Mouse (Mus musculus) testis, adult 2 months (tissue): Measurements from ENCODE around the gene Ddx39b. TPM values are rescaled to one million over a fixed set of nuclear protein-coding genes. Genes with fewer than 3 reads are reported as not detected.

Source experiments
- H3K27ac ChIP-seq: fragments of 200-500 bp; 2 replicates; pipeline ENCODE4 v1.5.1; 2012; ENCODE audit warnings: low read depth, low read length; ENCODE audit not compliant: control insufficient read depth, insufficient read depth
- H3K27me3 ChIP-seq: fragments of 200-500 bp; 2 replicates; pipeline ENCODE4 v1.6.1; 2012; ENCODE audit warnings: mild to moderate bottlenecking, low read length, moderate library complexity; ENCODE audit not compliant: control insufficient read depth, insufficient read depth
- H3K36me3 ChIP-seq: fragments of 200-500 bp; 2 replicates; pipeline ENCODE4 v1.6.1; 2012; ENCODE audit warnings: mild to moderate bottlenecking, low read length; ENCODE audit not compliant: control insufficient read depth, insufficient read depth
- H3K4me1 ChIP-seq: fragments of 200-500 bp; 2 replicates; pipeline ENCODE4 v1.6.1; 2012; ENCODE audit warnings: low read length; ENCODE audit not compliant: control insufficient read depth, insufficient read depth
- H3K4me3 ChIP-seq: fragments of 200-500 bp; 2 replicates; pipeline ENCODE4 v1.5.1; 2012; ENCODE audit warnings: low read depth, mild to moderate bottlenecking, low read length, moderate library complexity, mixed read lengths; ENCODE audit not compliant: control insufficient read depth
- CTCF ChIP-seq: fragments of 200-500 bp; IDR thresholded peaks from 2 replicates; pipeline ENCODE4 v1.5.1; 2012; ENCODE audit warnings: low read depth, mild to moderate bottlenecking, inconsistent platforms, low read length, moderate library complexity; ENCODE audit not compliant: control insufficient read depth, insufficient read depth, insufficient replicate concordance
- POLR2A ChIP-seq: fragments of 200-500 bp; IDR thresholded peaks from 2 replicates; pipeline ENCODE4 v1.6.1; 2012; ENCODE audit warnings: low read depth, mild to moderate bottlenecking, inconsistent platforms, low read length, moderate library complexity; ENCODE audit not compliant: control insufficient read depth
- polyA plus RNA-seq: library from polyadenylated mRNA; depleted of rRNA; stranded (reverse); fragments of >200 nt; gene quantifications from 2 replicates; pipeline ENCODE4 v1.2.3, GENCODE M21; 2012

The Ddx39b gene
- polyA plus RNA-seq, 1 experiment, result 129 TPM

DNA sequence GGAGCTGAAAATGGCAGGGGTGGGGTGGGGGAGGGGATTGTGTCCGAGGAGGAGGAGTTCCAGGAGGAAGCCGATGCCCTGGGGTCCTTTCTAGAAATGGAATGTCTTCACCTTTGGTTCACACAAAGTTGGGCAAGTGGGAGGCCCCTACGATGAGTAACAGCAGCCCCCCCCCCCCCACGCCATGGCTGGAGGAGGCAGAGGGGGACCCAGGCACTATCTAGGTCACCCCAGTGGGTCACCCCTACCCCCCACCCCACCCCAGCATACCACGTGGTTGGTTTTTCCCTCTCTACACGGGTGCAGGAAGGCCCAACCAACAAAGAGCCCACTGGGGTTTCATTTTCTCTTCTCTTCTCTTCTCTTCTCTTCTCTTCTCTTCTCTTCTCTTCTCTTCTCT, 44.4 kb upstream of the Ddx39b start:
- H3K4me1 ChIP-seq, result peaks cover 13% of the 10 kb centered on the region
- H3K27me3 ChIP-seq, result no peaks in the 10 kb centered on the region
- TF ChIP-seq POLR2A (no peak), CTCF (no peak)
- H3K27ac ChIP-seq, result no peak overlapping the region
- H3K36me3 ChIP-seq, result no peaks in the 10 kb centered on the region
- no peak overlapping the region for H3K4me3 ChIP-seq

DNA sequence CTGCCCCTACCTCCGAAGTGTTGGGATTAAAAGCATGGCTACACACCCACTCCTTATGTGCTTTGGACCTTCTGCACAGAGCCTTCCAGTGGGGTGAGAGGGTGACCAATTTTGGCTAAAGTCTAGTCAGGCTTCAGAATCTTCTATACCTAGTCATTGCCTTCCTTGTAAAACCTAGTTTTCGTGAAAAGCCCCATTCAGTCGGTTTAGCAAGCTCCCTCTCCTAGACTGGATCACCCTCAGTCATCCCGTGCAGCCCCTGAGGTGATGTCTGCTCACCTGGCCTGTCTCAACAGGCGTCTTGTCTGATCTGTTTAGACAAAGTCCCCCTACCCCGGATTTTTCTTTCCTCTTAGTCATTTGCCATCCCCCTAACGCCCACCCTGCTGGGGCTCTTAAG, 43.5 kb upstream of the Ddx39b start:
- H3K4me1 ChIP-seq, result peaks cover 13% of the 10 kb centered on the region
- no peaks in the 10 kb centered on the region for H3K27me3 ChIP-seq
- no peak for TF ChIP-seq CTCF
- no peak for TF ChIP-seq POLR2A
- H3K27ac ChIP-seq, result no peak overlapping the region
- H3K4me3 ChIP-seq, result no peak overlapping the region
- no peaks in the 10 kb centered on the region for H3K36me3 ChIP-seq

- no peaks in the 10 kb centered on the region for H3K27me3 ChIP-seq
- TF ChIP-seq CTCF (no peak), POLR2A (no peak)
- no peak overlapping the region for H3K4me3 ChIP-seq
- no peak overlapping the region for H3K27ac ChIP-seq
- no peaks in the 10 kb centered on the region for H3K36me3 ChIP-seq
- H3K4me1 ChIP-seq, result peaks cover 13% of the 10 kb centered on the region
Measured at GRCm38 (mm10) chr17:35198946-35199345, 42.6 kb upstream of the Ddx39b start.

GRCm38 (mm10) chr17:35200398-35200797, 41.1 kb upstream of the Ddx39b start:
- H3K27me3 ChIP-seq, result no peaks in the 10 kb centered on the region
- TF ChIP-seq CTCF (no peak), POLR2A (no peak)
- no peaks in the 10 kb centered on the region for H3K36me3 ChIP-seq
- peaks cover 10% of the 10 kb centered on the region for H3K4me1 ChIP-seq
- H3K27ac ChIP-seq, result no peak overlapping the region
- H3K4me3 ChIP-seq, result no peak overlapping the region

- Histone ChIP-seq H3K4me1 (peaks cover 5% of the 10 kb centered on the region; the same call in 1 of the 2 replicates), H3K36me3 (no peaks in the 10 kb centered on the region), H3K4me3 (no peak overlapping the region), H3K27me3 (no peaks in the 10 kb centered on the region), H3K27ac (no peak overlapping the region)
- TF ChIP-seq CTCF (no peak), POLR2A (no peak)
Measured at GRCm38 (mm10) chr17:35201128-35201527, 40.4 kb upstream of the Ddx39b start.

DNA sequence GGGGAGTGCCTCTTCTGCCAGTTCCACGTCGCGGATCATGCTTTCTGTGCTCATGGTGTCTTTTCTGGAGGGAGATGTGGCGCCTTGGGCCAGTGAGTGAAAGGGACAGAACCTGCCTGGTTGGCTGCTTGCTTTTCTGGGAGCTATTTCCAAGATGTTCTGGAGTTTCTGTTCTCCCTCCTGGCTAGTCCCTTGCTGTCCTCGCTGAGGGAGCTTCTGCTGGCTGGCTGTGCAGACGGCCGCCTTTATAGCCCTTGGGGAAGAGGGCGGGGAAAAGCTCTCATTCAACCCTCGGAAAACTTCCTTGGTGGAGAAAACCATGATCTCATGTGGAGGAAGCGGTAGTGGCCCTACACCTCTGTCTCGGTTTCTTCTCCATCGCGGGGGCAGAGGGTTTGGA, 39.8 kb upstream of the Ddx39b start, which contains the start of gene Tnf:
Gene Tnf (minus strand): TSS at position 221 of the 400 bp plus-strand sequence.
- Histone ChIP-seq H3K27me3 (no peaks in the 10 kb centered on the region), H3K27ac (no peak within 1 kb of the TSS; the same call in 1 of the 2 replicates), H3K4me1 (0 out of 2 replicates have a peak, but pooled peaks cover 2% of the 10 kb centered on the region), H3K4me3 (no peak within 1 kb of the TSS), H3K36me3 (no peaks in the 10 kb centered on the region)
- TF ChIP-seq POLR2A, result peak; percentile 43; the same call in 1 of the 2 replicates
- no peak for TF ChIP-seq CTCF

- H3K4me1 ChIP-seq, result 0 out of 2 replicates have a peak, but pooled peaks cover 2% of the 10 kb centered on the region
- no peak for TF ChIP-seq CTCF
- TF ChIP-seq POLR2A, result no peak
- H3K36me3 ChIP-seq, result no peaks in the 10 kb centered on the region
- no peak overlapping the region for H3K4me3 ChIP-seq
- H3K27me3 ChIP-seq, result no peaks in the 10 kb centered on the region
- no peak overlapping the region for H3K27ac ChIP-seq
Measured at GRCm38 (mm10) chr17:35202442-35202841, 39.1 kb upstream of the Ddx39b start.
